Comparison of ENCODE assay signal across 18 mouse cellular contexts in genomic region chr11:24515568-24515967, GRCm38 (mm10).
DNase-seq lines count a peak whose midpoint lies in the region; ATAC-seq lines count a peak whose summit lies in the region.
"Had no signal": no experiment of that assay in that cellular context is flagged by ENCODE, and none has a peak within 500 bp of the region (broad histone marks: within the 10 kb centered on the region; RNA-seq: fewer than 3 reads in every experiment).

No protein-coding gene starts in this region.

- H3K9ac ChIP-seq in liver, embryonic 12.5 days = no peak overlapping the region
- H3K9ac ChIP-seq in liver, embryonic 16.5 days (ENCODE audit: low read depth, low read length) = no peak overlapping the region
- H3K9ac ChIP-seq in hindbrain, embryonic 16.5 days (ENCODE audit: low read depth, low read length) = no peak overlapping the region
- H3K9ac ChIP-seq: embryonic facial prominence, embryonic 13.5 days; forebrain, embryonic 13.5 days; forebrain, postnatal 0 days; heart, embryonic 13.5 days; hindbrain, embryonic 12.5 days had no signal

- H3K4me3 ChIP-seq in liver, embryonic 12.5 days = no peak overlapping the region
- no peak overlapping the region for H3K4me3 ChIP-seq in liver, embryonic 16.5 days (ENCODE audit: low read depth, low read length)
- no peak overlapping the region for H3K4me3 ChIP-seq in hindbrain, embryonic 16.5 days (ENCODE audit: low read length)
- H3K4me3 ChIP-seq: embryonic facial prominence, embryonic 13.5 days; forebrain, embryonic 13.5 days; heart, embryonic 13.5 days; hindbrain, embryonic 12.5 days had no signal

- no peaks in the 10 kb centered on the region for H3K9me3 ChIP-seq in liver, embryonic 12.5 days (replicated peaks)
- H3K9me3 ChIP-seq in liver, embryonic 16.5 days (replicated peaks; ENCODE audit: control insufficient read depth, low read length) = no peaks in the 10 kb centered on the region
- H3K9me3 ChIP-seq in hindbrain, embryonic 16.5 days (ENCODE audit: control insufficient read depth, low read length) = no peaks in the 10 kb centered on the region
- H3K9me3 ChIP-seq: embryonic facial prominence, embryonic 13.5 days; forebrain, embryonic 13.5 days; heart, embryonic 13.5 days; hindbrain, embryonic 12.5 days had no signal

- no peaks in the 10 kb centered on the region for H3K4me1 ChIP-seq in liver, embryonic 12.5 days
- no peaks in the 10 kb centered on the region for H3K4me1 ChIP-seq in liver, embryonic 16.5 days (ENCODE audit: control insufficient read depth, low read depth, low read length)
- no peaks in the 10 kb centered on the region for H3K4me1 ChIP-seq in hindbrain, embryonic 16.5 days (ENCODE audit: control insufficient read depth, insufficient read depth, low read depth, low read length)
- H3K4me1 ChIP-seq: embryonic facial prominence, embryonic 13.5 days; forebrain, embryonic 13.5 days; hindbrain, embryonic 12.5 days had no signal

- H3K4me2 ChIP-seq in liver, embryonic 12.5 days = no peak overlapping the region
- H3K4me2 ChIP-seq in liver, embryonic 16.5 days (ENCODE audit: low read depth, low read length) = no peak overlapping the region
- no peak overlapping the region for H3K4me2 ChIP-seq in hindbrain, embryonic 16.5 days (ENCODE audit: low read length)
- H3K4me2 ChIP-seq: embryonic facial prominence, embryonic 13.5 days; forebrain, embryonic 13.5 days; heart, embryonic 13.5 days; hindbrain, embryonic 12.5 days had no signal

- H3K27me3 ChIP-seq in liver, embryonic 12.5 days (replicated peaks) = no peaks in the 10 kb centered on the region
- no peaks in the 10 kb centered on the region for H3K27me3 ChIP-seq in liver, embryonic 16.5 days (ENCODE audit: control insufficient read depth, insufficient read depth, low read depth, low read length)
- no peaks in the 10 kb centered on the region for H3K27me3 ChIP-seq in hindbrain, embryonic 16.5 days (replicated peaks; ENCODE audit: control insufficient read depth, insufficient read depth, low read length)
- H3K27me3 ChIP-seq: embryonic facial prominence, embryonic 13.5 days; forebrain, embryonic 13.5 days; heart, embryonic 13.5 days; hindbrain, embryonic 12.5 days had no signal

- no peak overlapping the region for H3K27ac ChIP-seq in liver, embryonic 12.5 days
- H3K27ac ChIP-seq in liver, embryonic 16.5 days (ENCODE audit: low read length) = no peak overlapping the region
- H3K27ac ChIP-seq in hindbrain, embryonic 16.5 days (ENCODE audit: low read depth, low read length) = no peak overlapping the region
- H3K27ac ChIP-seq: embryonic facial prominence, embryonic 13.5 days; forebrain, embryonic 13.5 days; heart, embryonic 13.5 days; hindbrain, embryonic 12.5 days; hindbrain, postnatal 0 days had no signal

- DNase-seq in urinary bladder, adult 18-20 months (ENCODE audit: low spot score in 2 of 2) = no peak
- no peak for DNase-seq in urinary bladder, postnatal 4 days (ENCODE audit: low spot score in 2 of 2)
- DNase-seq: adrenal gland, postnatal 10 days; cerebellum, adult 11 months; cerebellum, adult 9-10 months; cerebellum, postnatal 25 days; forebrain, postnatal 0 days; gastrocnemius, postnatal 25 days; heart, postnatal 36 days had no signal

- 0 out of 2 replicates have a peak, but pooled peaks have one; percentile 25 for ATAC-seq in erythroblast, adult 5-6 weeks (replicated peaks; ENCODE audit: low FRiP score, poor library complexity, severe bottlenecking)
- peak; percentile 70 for ATAC-seq in liver, embryonic 12.5 days
- peak; percentile 60 for ATAC-seq in liver, embryonic 16.5 days (ENCODE audit: low read depth)
- ATAC-seq in hindbrain, embryonic 16.5 days = no peak
- ATAC-seq: forebrain, embryonic 13.5 days; forebrain, postnatal 0 days; hindbrain, postnatal 0 days had no signal

- H3K36me3 ChIP-seq in liver, embryonic 12.5 days = no peaks in the 10 kb centered on the region
- no peaks in the 10 kb centered on the region for H3K36me3 ChIP-seq in liver, embryonic 16.5 days (ENCODE audit: control insufficient read depth, insufficient read depth)
- no peaks in the 10 kb centered on the region for H3K36me3 ChIP-seq in hindbrain, embryonic 16.5 days (ENCODE audit: control insufficient read depth, insufficient read depth, low read length)
- H3K36me3 ChIP-seq: embryonic facial prominence, embryonic 13.5 days; heart, embryonic 13.5 days; hindbrain, embryonic 12.5 days had no signal
